Mouse (Mus musculus): ENCODE results near the gene Pnpla1. TPM values are rescaled to one million over a fixed set of nuclear protein-coding genes. Genes with fewer than 3 reads are reported as not detected.

Gene Pnpla1
- total RNA-seq (2023) = not detected

DNA sequence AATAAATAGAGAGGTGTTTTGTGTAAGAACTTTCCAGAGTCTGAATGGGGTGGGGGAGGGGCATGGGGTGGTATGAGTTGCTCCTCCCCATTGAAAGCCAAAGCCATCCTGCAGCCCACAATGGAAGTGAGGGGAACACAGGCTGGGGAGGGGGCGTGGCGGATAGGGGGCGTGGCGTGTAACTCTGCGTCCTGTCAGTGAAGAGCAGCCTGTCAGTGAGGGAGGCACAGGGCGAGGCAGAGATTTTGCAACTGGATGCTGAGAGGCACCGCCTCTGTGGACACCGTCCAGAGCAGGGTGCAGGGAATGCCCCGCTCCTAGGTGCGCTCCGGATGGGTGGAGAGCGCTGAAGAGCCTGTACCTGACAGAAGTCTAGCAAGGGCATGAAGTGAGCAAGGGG, at the start of gene Pnpla1:
Gene Pnpla1, plus strand, starts transcription at position 207 of the 400 bp plus-strand sequence.

DNA sequence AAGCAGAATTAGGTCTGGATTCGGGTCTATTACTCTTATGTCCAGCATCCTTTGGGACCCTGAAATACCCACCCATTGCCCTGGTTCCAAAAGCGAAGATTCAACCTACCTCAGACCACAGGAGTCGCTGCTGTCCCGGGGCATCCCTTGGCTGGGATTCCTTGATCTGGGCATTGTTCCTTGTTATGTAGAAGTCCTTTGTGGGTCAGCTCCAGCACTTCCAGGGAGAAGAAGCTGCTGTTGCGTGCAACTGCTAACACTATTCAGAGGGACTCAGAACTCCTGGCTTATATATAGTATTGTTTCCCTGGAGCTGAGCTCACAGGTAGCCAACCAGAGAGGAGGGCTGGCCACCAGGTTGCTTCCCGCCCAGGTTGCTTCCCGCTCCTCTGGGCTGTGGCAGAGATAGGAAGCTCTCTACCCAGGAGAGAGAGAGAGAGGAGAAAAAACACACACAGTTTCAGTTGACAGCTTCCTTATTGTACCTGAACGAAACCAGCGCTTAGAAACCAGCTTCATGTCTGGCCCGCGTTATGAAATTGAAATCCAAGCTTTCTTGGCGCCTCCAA, 56.9 kb downstream of the Pnpla1 start, which contains the start of gene 4930539E08Rik:
Gene 4930539E08Rik, minus strand, starts transcription at position 265 of the 569 bp plus-strand sequence.

Other genes with a start within 250 kb of the Pnpla1 start
- gene Srpk1, start 235.7 kb upstream of the Pnpla1 start, total RNA-seq (2023) = 353 TPM
- 1.6 TPM for gene Slc26a8, start 168.2 kb upstream of the Pnpla1 start, total RNA-seq (2023)
- gene Mapk14, start 167.1 kb upstream of the Pnpla1 start, total RNA-seq (2023) = 97.6 TPM
- gene AC170998.1, start 132.3 kb upstream of the Pnpla1 start, total RNA-seq (2023) = 7.7 TPM
- 0.83 TPM for gene Mapk13, start 89.1 kb upstream of the Pnpla1 start, total RNA-seq (2023)
- gene Brpf3, start 57.3 kb upstream of the Pnpla1 start, total RNA-seq (2023) = 42.4 TPM
- gene 4930539E08Rik, start 56.9 kb downstream of the Pnpla1 start, total RNA-seq (2023) = 0.64 TPM
- not detected for gene Pxt1, start 85.4 kb downstream of the Pnpla1 start, total RNA-seq (2023)
- 47.9 TPM for gene Kctd20, start 93.5 kb downstream of the Pnpla1 start, total RNA-seq (2023)
- 508 TPM for gene Stk38, start 149.6 kb downstream of the Pnpla1 start, total RNA-seq (2023)
- 473 TPM for gene Srsf3, start 174.2 kb downstream of the Pnpla1 start, total RNA-seq (2023)
- gene Cdkn1a, start 232.6 kb downstream of the Pnpla1 start, total RNA-seq (2023) = 4.3 TPM